Mouse (Mus musculus) embryonic facial prominence, embryonic 11.5 days (tissue): Measurements from ENCODE around the gene Traip. TPM values are rescaled to one million over a fixed set of nuclear protein-coding genes. Genes with fewer than 3 reads are reported as not detected.

ENCODE experiments used
- polyA plus RNA-seq: library from polyadenylated mRNA; unstranded; fragments of >200 nt; fragmentation: Nextera tagmentation; extraction: Ambion mirVana; gene quantifications from 2 replicates; pipeline ENCODE4 v1.2.1, GENCODE M21; 2014

Gene Traip
- polyA plus RNA-seq, 1 experiment from 2014 or later: 34.2 TPM

Other genes starting within 250 kb of the Traip start
- 17.6 and 17.7 TPM in 2 replicates for gene Sema3f, start 239.7 kb upstream of the Traip start, polyA plus RNA-seq
- 184 and 198 TPM in 2 replicates for gene Rbm5, start 179.1 kb upstream of the Traip start, polyA plus RNA-seq
- gene Rbm6, start 76.9 kb upstream of the Traip start, polyA plus RNA-seq: 96.7 and 101 TPM in 2 replicates
- 11.5 and 12.5 TPM in 2 replicates for gene Mon1a, start 62.0 kb upstream of the Traip start, polyA plus RNA-seq
- gene Mst1r, start 43.3 kb upstream of the Traip start, polyA plus RNA-seq: 0.49 and 0.79 TPM in 2 replicates
- gene Actl11, start 21.7 kb upstream of the Traip start, polyA plus RNA-seq: not detected in 2 replicates
- 3.5 and 4.3 TPM in 2 replicates for gene Camkv, start 14.5 kb upstream of the Traip start, polyA plus RNA-seq
- 12.2 and 13.2 TPM in 2 replicates for gene Uba7, start 25.4 kb downstream of the Traip start, polyA plus RNA-seq
- gene Gm20661, start 32.9 kb downstream of the Traip start, polyA plus RNA-seq: 4.0 and 4.5 TPM in 2 replicates
- gene Inka1, start 35.7 kb downstream of the Traip start, polyA plus RNA-seq: 101 and 108 TPM in 2 replicates
- gene Cdhr4, start 42.4 kb downstream of the Traip start, polyA plus RNA-seq: 7.6 and 10.2 TPM in 2 replicates
- gene Gm20662, start 46.2 kb downstream of the Traip start, polyA plus RNA-seq: 0.14 and 0.59 TPM in 2 replicates
- 28.0 and 30.1 TPM in 2 replicates for gene Ip6k1, start 52.4 kb downstream of the Traip start, polyA plus RNA-seq
- gene Gmppb, start 99.1 kb downstream of the Traip start, polyA plus RNA-seq: 19.2 and 19.9 TPM in 2 replicates
- gene Amigo3, start 103.0 kb downstream of the Traip start, polyA plus RNA-seq: 1.4 and 1.5 TPM in 2 replicates
- 0.28 and 0.31 TPM in 2 replicates for gene Mst1, start 130.3 kb downstream of the Traip start, polyA plus RNA-seq
- 22.0 and 23.5 TPM in 2 replicates for gene Rnf123, start 133.2 kb downstream of the Traip start, polyA plus RNA-seq
- gene Apeh, start 144.5 kb downstream of the Traip start, polyA plus RNA-seq: 45.3 and 47.2 TPM in 2 replicates
- gene Bsn, start 240.2 kb downstream of the Traip start, polyA plus RNA-seq: 0.97 and 1.1 TPM in 2 replicates